Mouse (Mus musculus) testis, adult 10 weeks (tissue): ENCODE data around the gene Olfr310. TPM values are rescaled to one million over a fixed set of nuclear protein-coding genes. Genes with fewer than 3 reads are reported as not detected.

Experiments
- polyA plus RNA-seq: library from polyadenylated mRNA; stranded (reverse); fragments of 350-450 nt; fragmentation: Illumina TruSeq; extraction: RNeasy Lipid Tissue Mini Kit (QIAGEN cat#74804); gene quantifications from one replicate; pipeline ENCODE4 v1.2.3, GENCODE M21; 2014; ENCODE audit warnings: low read depth, low replicate concordance

The Olfr310 gene
- polyA plus RNA-seq: 0.20 TPM

DNA sequence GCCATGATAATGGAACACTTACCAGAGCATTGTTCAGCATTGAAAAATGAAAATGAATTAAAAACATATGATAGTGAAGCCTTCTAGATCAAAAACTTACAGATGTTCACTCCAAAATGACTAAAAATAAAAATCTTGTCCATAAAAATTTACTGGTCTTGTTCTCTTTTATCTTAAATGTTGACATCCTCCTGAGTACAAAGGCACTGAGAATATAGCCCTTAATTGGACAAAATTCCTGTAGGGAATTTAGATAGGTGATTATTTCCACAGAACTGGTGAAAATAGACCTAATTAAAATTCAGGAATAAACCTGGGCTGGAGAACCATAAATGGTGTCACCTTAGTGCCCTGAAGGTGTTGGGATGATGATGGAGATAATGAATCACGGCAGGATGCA, at the start of gene Olfr310:
Gene Olfr310 (minus strand): TSS at position 101 of the 400 bp plus-strand sequence.

DNA sequence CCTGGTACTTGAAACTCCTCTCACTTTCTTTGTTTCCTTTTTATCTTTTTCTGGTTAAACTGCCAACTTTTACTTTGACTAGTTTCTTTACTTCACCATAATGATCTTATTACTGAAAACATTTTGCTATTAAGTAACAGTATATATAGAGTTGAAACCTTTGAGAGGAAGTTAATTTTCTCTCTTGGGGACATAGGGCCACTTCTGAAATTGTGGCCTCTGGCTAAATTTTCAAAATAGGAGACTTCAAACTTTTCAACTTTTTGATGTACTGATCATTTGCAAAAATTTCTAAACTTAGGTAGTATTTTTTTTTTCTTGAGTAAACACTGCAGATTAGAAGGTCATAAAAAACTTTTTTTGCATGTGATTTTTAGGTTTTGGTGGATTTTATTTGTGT, 48.6 kb upstream of the Olfr310 start, which contains the start of gene Olfr308:
Gene Olfr308 (minus strand): TSS at position 101 of the 400 bp plus-strand sequence.

GRCm38 (mm10) chr7:86313608-86314007, 36.6 kb upstream of the Olfr310 start, which contains the start of gene Olfr309:
TSS of gene Olfr309 (minus strand) at chr7:86313708.

GRCm38 (mm10) chr7:86246208-86246607, 30.8 kb downstream of the Olfr310 start, which contains the start of gene Vmn2r76:
TSS of gene Vmn2r76 (minus strand) at chr7:86246308.

Other genes with a start within 250 kb of the Olfr310 start
- not detected for gene Vmn2r75, start 105.4 kb downstream of the Olfr310 start, polyA plus RNA-seq
- gene Vmn2r76, start 30.9 kb downstream of the Olfr310 start, polyA plus RNA-seq: 0.03 TPM
- gene Olfr309, start 36.5 kb upstream of the Olfr310 start, polyA plus RNA-seq: 0.28 TPM
- gene Olfr308, start 48.5 kb upstream of the Olfr310 start, polyA plus RNA-seq: 0.10 TPM
- 0.31 TPM for gene Olfr307, start 60.4 kb upstream of the Olfr310 start, polyA plus RNA-seq
- 0.10 TPM for gene Olfr305, start 89.8 kb upstream of the Olfr310 start, polyA plus RNA-seq
- not detected for gene Olfr304, start 109.5 kb upstream of the Olfr310 start, polyA plus RNA-seq
- gene Olfr303, start 120.6 kb upstream of the Olfr310 start, polyA plus RNA-seq: 3.3 TPM
- gene Olfr301, start 126.7 kb upstream of the Olfr310 start, polyA plus RNA-seq: 0.62 TPM
- not detected for gene Olfr299, start 182.7 kb upstream of the Olfr310 start, polyA plus RNA-seq
- gene Olfr298, start 215.3 kb upstream of the Olfr310 start, polyA plus RNA-seq: not detected
- gene Olfr297, start 242.8 kb upstream of the Olfr310 start, polyA plus RNA-seq: not detected